Mouse (Mus musculus) myocyte (in vitro differentiated cells): ENCODE results near the gene Lyrm1. TPM values are rescaled to one million over a fixed set of nuclear protein-coding genes. Genes with fewer than 3 reads are reported as not detected.
A peak's percentile ranks its signal among the peaks of the same experiment; 100 is the strongest.

Experiments used
- H3K27me3 ChIP-seq: one replicate; pipeline ENCODE4 v1.6.1; 2011; ENCODE audit not compliant: control insufficient read depth, insufficient read depth, insufficient read length
- H3K36me3 ChIP-seq: one replicate; pipeline ENCODE4 v1.6.1; 2011; ENCODE audit not compliant: control insufficient read depth, insufficient read depth
- H3K4me2 ChIP-seq: one replicate; pipeline ENCODE4 v1.6.1; 2011; ENCODE audit warnings: low read depth, control low read depth
- H3K4me3 ChIP-seq: one replicate; pipeline ENCODE4 v1.5.1; 2011; ENCODE audit warnings: mild to moderate bottlenecking, control low read depth, moderate library complexity
- H3K79me2 ChIP-seq: one replicate; pipeline ENCODE4 v1.6.1; 2011; ENCODE audit not compliant: control insufficient read depth, insufficient read depth
- H3ac ChIP-seq: one replicate; pipeline ENCODE4 v1.6.1; 2011; ENCODE audit not compliant: control insufficient read depth, insufficient read length
- CEBPB ChIP-seq: IDR thresholded peaks from 2 replicates; pipeline ENCODE4 v1.6.1; 2011; ENCODE audit warnings: mild to moderate bottlenecking, moderate library complexity; ENCODE audit not compliant: poor library complexity, insufficient read depth, severe bottlenecking
- E2F4 ChIP-seq: IDR thresholded peaks from one replicate; pipeline ENCODE4 v1.6.1; 2011; ENCODE audit warnings: mild to moderate bottlenecking, control low read depth, moderate library complexity; ENCODE audit not compliant: insufficient read depth
- MAX ChIP-seq: IDR thresholded peaks from one replicate; pipeline ENCODE4 v1.6.1; 2011; ENCODE audit warnings: low read depth, mild to moderate bottlenecking, control low read depth
- MYOD1 ChIP-seq, 3 experiments: IDR thresholded peaks; one replicate each; pipeline ENCODE4 v1.6.1; 2011; ENCODE audit warnings: control low read depth in 2 of 3, low read depth in 2 of 3, mild to moderate bottlenecking in 2 of 3, moderate library complexity in 1 of 3; ENCODE audit not compliant: insufficient read length in 2 of 3, control insufficient read depth in 1 of 3
- MYOG ChIP-seq, 3 experiments: IDR thresholded peaks; one replicate each; pipeline ENCODE4 v1.6.1; 2011; ENCODE audit warnings: control low read depth in 2 of 3, low read depth in 2 of 3, mild to moderate bottlenecking in 2 of 3; ENCODE audit not compliant: insufficient read length in 2 of 3, control insufficient read depth in 1 of 3, insufficient read depth in 1 of 3
- POLR2A ChIP-seq: IDR thresholded peaks from one replicate; pipeline ENCODE4 v1.6.1; 2011; ENCODE audit warnings: low read depth, mild to moderate bottlenecking, control low read depth, moderate library complexity; ENCODE audit not compliant: insufficient read length
- POLR2AphosphoS2 ChIP-seq: IDR thresholded peaks from one replicate; pipeline ENCODE4 v1.6.1; 2011; ENCODE audit warnings: low read depth, control low read depth; ENCODE audit not compliant: insufficient read length
- REST ChIP-seq: IDR thresholded peaks from one replicate; pipeline ENCODE4 v1.6.1; 2011; ENCODE audit warnings: mild to moderate bottlenecking, control low read depth, moderate library complexity; ENCODE audit not compliant: insufficient read depth, insufficient read length
- SRF ChIP-seq: IDR thresholded peaks from one replicate; pipeline ENCODE4 v1.6.1; 2011; ENCODE audit warnings: low read depth; ENCODE audit not compliant: control insufficient read depth, insufficient read length
- TCF12 ChIP-seq: IDR thresholded peaks from one replicate; pipeline ENCODE4 v1.6.1; 2011; ENCODE audit warnings: mild to moderate bottlenecking, control low read depth; ENCODE audit not compliant: poor library complexity, insufficient read depth, severe bottlenecking
- TCF3 ChIP-seq: IDR thresholded peaks from one replicate; pipeline ENCODE4 v1.6.1; 2011; ENCODE audit warnings: low read depth, control low read depth; ENCODE audit not compliant: insufficient read length
- USF1 ChIP-seq: IDR thresholded peaks from one replicate; pipeline ENCODE4 v1.6.1; 2011; ENCODE audit warnings: low read depth, mild to moderate bottlenecking, control low read depth, moderate library complexity
- polyA plus RNA-seq: library from polyadenylated mRNA; unstranded; fragments of >200 nt; fragmentation: generic; extraction: Trizol; gene quantifications from one replicate; pipeline ENCODE4 v1.2.1, GENCODE M21; 2012; ENCODE audit warnings: missing spikeins

Lyrm1 gene
- polyA plus RNA-seq, 1 experiment = 5.2 TPM

DNA sequence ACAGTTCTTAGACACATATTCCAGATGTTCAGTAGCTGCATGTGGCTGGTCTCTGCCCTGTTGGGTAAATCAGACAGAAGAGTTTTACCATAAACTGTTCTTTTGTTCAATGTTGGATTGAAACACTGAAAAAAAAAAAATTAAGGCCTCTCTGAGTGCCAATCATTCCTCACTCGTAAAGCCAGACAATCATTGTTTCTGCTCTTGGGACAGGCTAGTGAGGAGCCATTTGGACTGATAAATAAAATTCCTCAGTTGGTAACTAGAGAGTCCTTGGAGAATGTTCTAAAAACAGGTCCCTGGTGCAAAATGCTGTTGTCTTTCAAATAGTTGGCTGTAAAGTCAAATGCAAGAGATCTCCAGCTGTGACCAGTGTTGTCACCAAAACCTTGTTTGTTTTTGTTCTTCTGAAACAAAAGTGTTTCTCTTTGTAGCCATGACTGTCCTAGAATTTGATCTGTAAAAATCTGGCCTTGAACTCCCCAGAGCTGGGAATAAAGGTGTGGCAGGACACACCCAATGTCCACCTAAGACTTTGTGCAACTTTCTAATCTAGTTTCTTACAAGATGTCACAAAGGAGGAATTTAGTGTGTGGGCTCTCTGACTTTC, 2.7 kb downstream of the Lyrm1 start:
- Histone ChIP-seq H3K36me3 (no peaks in the 10 kb centered on the region), H3K79me2 (peaks cover 19% of the 10 kb centered on the region), H3K4me3 (no peak overlapping the region), H3K27me3 (no peaks in the 10 kb centered on the region), H3K4me2 (no peak overlapping the region), H3ac (no peak overlapping the region)
- TF ChIP-seq CEBPB (no peak), MYOG (IDR thresholded peaks at IDR 0.05; ENCODE audit: control insufficient read depth in 1 of 3, insufficient read depth in 1 of 3, insufficient read length in 2 of 3, low read depth in 2 of 3) (no peak), POLR2A (no peak), MYOD1 (IDR thresholded peaks at IDR 0.05; ENCODE audit: control insufficient read depth in 1 of 3, insufficient read length in 2 of 3, low read depth in 2 of 3) (no peak), TCF12 (no peak), E2F4 (no peak), POLR2AphosphoS2 (no peak), MAX (no peak), USF1 (no peak), TCF3 (no peak), SRF (no peak), REST (no peak)

DNA sequence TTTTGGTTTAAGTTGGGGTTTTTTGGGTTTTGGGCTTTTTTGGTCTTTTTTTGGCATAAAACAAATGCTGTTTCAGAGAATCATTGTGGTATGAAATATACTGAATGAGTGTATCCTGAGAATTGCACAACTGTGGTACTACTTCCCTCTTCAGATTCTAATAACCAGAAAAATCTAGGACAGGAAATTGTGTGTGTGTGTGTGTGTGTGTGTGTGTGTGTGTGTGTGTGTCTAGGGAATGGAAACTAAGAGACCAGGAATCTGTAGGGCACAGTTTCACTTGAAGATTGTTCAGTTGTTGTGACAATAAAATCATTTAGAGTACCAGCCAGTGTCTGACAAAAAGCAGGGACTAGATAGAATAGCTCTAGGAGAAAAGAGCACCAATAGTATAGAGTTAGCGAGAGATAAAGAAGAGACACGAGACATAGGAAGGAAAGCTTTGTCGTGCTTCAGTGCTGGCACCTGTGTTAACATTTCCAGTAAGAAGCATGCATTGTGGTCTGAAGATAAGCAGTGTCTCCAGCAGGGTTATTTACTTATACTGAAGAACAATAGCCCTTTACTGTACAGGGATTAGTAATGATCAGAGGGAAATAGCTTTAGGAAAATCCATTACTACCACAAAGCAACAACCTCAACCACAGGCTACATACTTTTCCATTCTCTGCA, 3.9 kb downstream of the Lyrm1 start:
- no peak for TF ChIP-seq USF1
- TF ChIP-seq TCF12 = no peak
- TF ChIP-seq E2F4 = no peak
- Histone ChIP-seq H3K79me2 (peaks cover 8% of the 10 kb centered on the region), H3K27me3 (no peaks in the 10 kb centered on the region)

GRCm38 (mm10) chr7:119906523-119907215, 11.0 kb downstream of the Lyrm1 start:
- H3ac ChIP-seq = no peak overlapping the region
- H3K36me3 ChIP-seq = no peaks in the 10 kb centered on the region
- H3K4me2 ChIP-seq = no peak overlapping the region
- no peak overlapping the region for H3K4me3 ChIP-seq
- TF ChIP-seq REST = no peak
- no peak for TF ChIP-seq CEBPB
- TF ChIP-seq SRF = no peak
- TF ChIP-seq POLR2A = no peak
- TF ChIP-seq MYOG (IDR thresholded peaks at IDR 0.05; ENCODE audit: control insufficient read depth in 1 of 3, insufficient read depth in 1 of 3, insufficient read length in 2 of 3, low read depth in 2 of 3) = no peak
- no peak for TF ChIP-seq MYOD1 (IDR thresholded peaks at IDR 0.05; ENCODE audit: control insufficient read depth in 1 of 3, insufficient read length in 2 of 3, low read depth in 2 of 3)
- TF ChIP-seq TCF3 = no peak
- TF ChIP-seq MAX = no peak
- no peaks in the 10 kb centered on the region for H3K27me3 ChIP-seq
- no peaks in the 10 kb centered on the region for H3K79me2 ChIP-seq

More for the DNA sequence above, 3.9 kb downstream of the Lyrm1 start:
- Histone ChIP-seq H3K4me2 (no peak overlapping the region), H3K4me3 (no peak overlapping the region), H3K36me3 (no peaks in the 10 kb centered on the region), H3ac (no peak overlapping the region)

DNA sequence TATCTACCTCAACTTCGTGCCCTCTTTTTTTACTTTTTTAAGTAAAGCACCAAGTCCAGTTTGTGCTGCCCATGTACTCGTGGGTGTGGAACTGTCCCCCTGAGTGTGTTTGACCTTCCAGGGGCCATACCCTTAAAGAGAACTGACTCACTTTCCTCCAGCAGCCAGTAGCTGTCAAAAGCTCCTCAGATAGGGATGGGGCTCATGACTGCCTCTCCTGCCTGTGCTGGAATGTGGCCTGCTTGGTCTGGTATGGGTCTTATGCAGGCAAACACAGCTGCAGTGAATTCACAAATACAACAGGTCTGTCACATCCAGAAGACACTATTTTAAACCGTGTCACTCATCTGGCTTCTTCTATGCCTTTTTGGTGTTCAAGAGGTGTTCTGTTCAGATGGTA, 16.1 kb downstream of the Lyrm1 start:
- H3K27me3 ChIP-seq = no peaks in the 10 kb centered on the region
- H3K4me2 ChIP-seq = no peak overlapping the region
- no peak for TF ChIP-seq TCF12
- no peak for TF ChIP-seq USF1
- TF ChIP-seq TCF3 = no peak
- TF ChIP-seq POLR2A = no peak
- TF ChIP-seq MYOD1 (IDR thresholded peaks at IDR 0.05; ENCODE audit: control insufficient read depth in 1 of 3, insufficient read length in 2 of 3, low read depth in 2 of 3) = no peak
- no peak overlapping the region for H3ac ChIP-seq
- H3K4me3 ChIP-seq = no peak overlapping the region
- H3K79me2 ChIP-seq = no peaks in the 10 kb centered on the region
- H3K36me3 ChIP-seq = no peaks in the 10 kb centered on the region

- Histone ChIP-seq H3K4me2 (peak overlapping the region; percentile 33), H3K27me3 (no peaks in the 10 kb centered on the region), H3K79me2 (no peaks in the 10 kb centered on the region), H3ac (no peak overlapping the region), H3K4me3 (no peak overlapping the region), H3K36me3 (no peaks in the 10 kb centered on the region)
- TF ChIP-seq MAX (no peak), USF1 (no peak), POLR2AphosphoS2 (no peak), MYOG (IDR thresholded peaks at IDR 0.05; ENCODE audit: control insufficient read depth in 1 of 3, insufficient read depth in 1 of 3, insufficient read length in 2 of 3, low read depth in 2 of 3) (no peak), POLR2A (no peak), TCF12 (no peak), SRF (no peak), CEBPB (no peak), MYOD1 (IDR thresholded peaks at IDR 0.05; ENCODE audit: control insufficient read depth in 1 of 3, insufficient read length in 2 of 3, low read depth in 2 of 3) (no peak), REST (no peak), TCF3 (no peak), E2F4 (no peak)
Observed at GRCm38 (mm10) chr7:119920457-119920856, 24.8 kb downstream of the Lyrm1 start.
